Mouse (Mus musculus): Measurements from ENCODE around the gene Noxo1.

GRCm38 (mm10) chr17:24723122-24723880 is 27.3 kb downstream of the Noxo1 start:
- TF ChIP-seq CTCF (conservative IDR thresholded peaks at IDR 0.05; ENCODE audit: insufficient read depth, insufficient read length, low read depth, low read length) (no peak), POLR2A (IDR thresholded peaks at IDR 0.05; ENCODE audit: low read depth, low read length) (no peak)

All from kidney, adult 2 months (tissue).